Mouse (Mus musculus): ENCODE measurements at regions not wholly inside any gene's neighbourhood (a gene's known extent, or its start where the extent isn't known, plus 50 kb on each side); places are given as distances from the start of the nearest gene placed in this dataset.
"Not testable (repeated sequence)": the region's sequence is repeated elsewhere in the genome, so short reads cannot be mapped to it uniquely, and the experiment has no call there.

DNA sequence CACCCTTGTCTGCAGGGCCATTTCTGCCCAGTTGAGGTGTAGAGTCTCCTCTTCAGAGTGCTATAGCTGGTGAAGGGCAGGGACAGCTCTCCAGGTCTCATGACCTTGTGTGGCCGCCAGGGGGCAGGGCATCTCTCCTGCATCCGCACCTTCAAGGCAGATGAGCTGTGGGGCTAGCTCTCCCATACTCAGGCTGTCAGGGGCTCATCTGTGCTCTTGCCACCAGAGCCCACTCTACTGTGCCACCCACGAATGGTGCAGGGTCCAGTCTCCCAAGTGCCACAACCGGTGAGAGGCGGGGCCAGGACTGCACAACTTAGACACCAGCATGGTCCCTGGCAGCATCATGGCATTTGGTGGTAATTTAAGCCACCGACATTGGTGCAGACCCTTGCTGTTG, 111.3 kb downstream of the Syt10 start:
- DNase-seq (ENCODE audit: low spot score): peak; percentile 20

GRCm38 (mm10) chr15:89724356-89724755, 117.3 kb downstream of the Syt10 start:
- DNase-seq (ENCODE audit: low spot score): no peak

- no peak for DNase-seq (ENCODE audit: low spot score)
These were observed 105.5 kb upstream of the Rabl2 start for GRCm38 (mm10) chr15:89697221-89697620.

DNA sequence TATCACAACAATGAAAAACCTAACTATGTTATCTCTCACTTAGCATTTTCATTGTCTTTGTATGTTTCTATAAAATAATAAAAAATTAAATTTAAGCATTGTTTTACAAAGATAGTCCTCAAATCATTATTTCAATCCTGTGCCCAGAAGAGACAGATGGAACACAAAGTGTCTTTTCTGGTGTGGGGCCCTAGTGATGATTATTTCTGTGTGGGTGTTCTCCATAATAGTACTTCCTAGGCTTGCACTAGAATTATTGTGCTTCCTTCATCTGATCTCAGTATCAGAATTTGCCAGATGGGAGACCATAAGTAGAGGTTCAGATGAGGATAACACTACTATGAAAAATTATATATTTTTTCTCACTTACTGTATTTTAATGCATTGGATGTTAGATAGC, 84.6 kb upstream of the Rabl2 start:
- DNase-seq (ENCODE audit: low spot score): no peak

GRCm38 (mm10) chr15:89656558-89656957, 64.8 kb upstream of the Rabl2 start:
- DNase-seq (ENCODE audit: low spot score): not testable (repeated sequence)
